Mouse (Mus musculus) cerebellum, adult 2 months (tissue): ENCODE data around the gene Nbea.

ENCODE experiments used
- CTCF ChIP-seq: fragments of 200-500 bp; IDR thresholded peaks from 2 replicates; pipeline ENCODE4 v1.5.1; 2011; ENCODE audit warnings: low read depth, mild to moderate bottlenecking, control low read depth, low read length, moderate library complexity, borderline replicate concordance; ENCODE audit not compliant: insufficient read depth
- POLR2A ChIP-seq: fragments of 200-500 bp; IDR thresholded peaks from 2 replicates; pipeline ENCODE4 v1.6.1; 2011; ENCODE audit warnings: low read length, control low read depth, borderline replicate concordance; ENCODE audit not compliant: insufficient read depth

DNA sequence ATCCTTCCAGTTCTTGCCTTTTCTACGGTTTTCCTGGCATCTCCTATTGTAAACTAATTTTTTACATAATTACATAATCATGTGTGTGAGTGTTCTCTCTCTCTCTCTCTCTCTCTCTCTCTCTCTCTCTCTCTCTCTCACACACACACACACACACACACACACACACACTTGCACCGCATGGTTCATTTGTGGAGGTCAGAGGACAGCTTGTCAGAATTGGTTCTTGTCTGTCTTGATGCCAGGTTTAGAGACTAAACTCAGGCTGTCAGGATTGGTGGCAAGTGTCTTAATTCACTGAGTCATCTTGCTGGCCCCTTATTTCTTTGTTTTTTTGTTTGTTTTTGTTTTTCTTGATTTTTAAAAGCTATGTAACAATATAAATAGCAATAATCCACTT, 388.7 kb downstream of the Nbea start:
- TF ChIP-seq CTCF (no peak), POLR2A (no peak)
